Mouse (Mus musculus): ENCODE measurements around the gene Siglech.

GRCm38 (mm10) chr7:55722673-55723072 is 45.3 kb upstream of the Siglech start:
- TF ChIP-seq CTCF (IDR thresholded peaks at IDR 0.05; ENCODE audit: low read depth) = no peak
- TF ChIP-seq EP300 (IDR thresholded peaks at IDR 0.05; ENCODE audit: low read depth) = no peak
